ENCODE assay signal across 18 mouse cellular contexts in genomic region chr16:43190390-43190789, GRCm38 (mm10).
DNase-seq lines count a peak whose midpoint lies in the region; ATAC-seq and TF ChIP-seq lines count a peak whose summit lies in the region.
"Had no signal": no experiment of that assay in that cellular context is flagged by ENCODE, and none has a peak within 500 bp of the region (broad histone marks: within the 10 kb centered on the region; RNA-seq: fewer than 3 reads in every experiment).

No protein-coding gene starts in this region.

- in situ Hi-C loops in CH12.LX (cut with MboI; ENCODE audit: low pct_ligation_motif_present, low pct_unique_long_range_greater_than_20kb, low sequenced_read_pairs) = no loop called here

- no peaks in the 10 kb centered on the region for H3K4me1 ChIP-seq in liver, postnatal 0 days (ENCODE audit: insufficient read depth)
- H3K4me1 ChIP-seq in liver, embryonic 11.5 days (replicated peaks; ENCODE audit: control insufficient read depth, insufficient read depth, low read length) = no peaks in the 10 kb centered on the region
- peaks cover 5 to 39% of the 10 kb centered on the region in 2 experiments; a peak in 3 of 4 replicates for H3K4me1 ChIP-seq in CH12.LX (ENCODE audit: control insufficient read depth in 1 of 2, insufficient read depth in 2 of 2)
- 0 out of 2 replicates have a peak, but pooled peaks cover 8% of the 10 kb centered on the region for H3K4me1 ChIP-seq in forebrain, embryonic 14.5 days (ENCODE audit: control insufficient read depth, insufficient read depth, low read length)
- H3K4me1 ChIP-seq in hindbrain, embryonic 13.5 days (replicated peaks) = peaks cover 5% of the 10 kb centered on the region; the same call in 1 of the 2 replicates
- H3K4me1 ChIP-seq: heart, embryonic 10.5 days; limb, embryonic 13.5 days; midbrain, embryonic 15.5 days had no signal

- no peak for TF ChIP-seq CTCF in liver, postnatal 0 days (IDR thresholded peaks at IDR 0.05; ENCODE audit: low read depth)
- TF ChIP-seq CTCF in CH12.LX (conservative IDR thresholded peaks at IDR 0.05 in 1 of 2, IDR thresholded peaks at IDR 0.05 in 1 of 2; ENCODE audit: low read depth in 2 of 2, low read length in 2 of 2) = no peak

- H3K9me3 ChIP-seq in liver, postnatal 0 days (ENCODE audit: low read length) = no peaks in the 10 kb centered on the region
- H3K9me3 ChIP-seq in liver, embryonic 11.5 days (ENCODE audit: control insufficient read depth, low read length) = no peaks in the 10 kb centered on the region
- no peaks in the 10 kb centered on the region for H3K9me3 ChIP-seq in CH12.LX (replicated peaks; ENCODE audit: low read length)
- H3K9me3 ChIP-seq in forebrain, embryonic 14.5 days (replicated peaks; ENCODE audit: control insufficient read depth, low read length) = no peaks in the 10 kb centered on the region
- no peaks in the 10 kb centered on the region for H3K9me3 ChIP-seq in hindbrain, embryonic 13.5 days
- H3K9me3 ChIP-seq: forebrain, embryonic 13.5 days; heart, embryonic 10.5 days; hindbrain, embryonic 10.5 days; limb, embryonic 13.5 days; midbrain, embryonic 15.5 days had no signal

- H3K4me2 ChIP-seq in liver, postnatal 0 days (ENCODE audit: low read depth, low read length) = no peak overlapping the region
- H3K4me2 ChIP-seq in liver, embryonic 11.5 days = no peak overlapping the region
- peak overlapping the region; percentile 48; the same call in 1 of the 2 replicates for H3K4me2 ChIP-seq in CH12.LX (ENCODE audit: insufficient read depth, low read depth, poor library complexity, severe bottlenecking)
- H3K4me2 ChIP-seq in forebrain, embryonic 14.5 days (ENCODE audit: low read length) = no peak overlapping the region
- H3K4me2 ChIP-seq in hindbrain, embryonic 13.5 days = no peak overlapping the region
- H3K4me2 ChIP-seq: forebrain, embryonic 13.5 days; limb, embryonic 13.5 days; midbrain, embryonic 15.5 days had no signal

- peak; percentile 44; the same call in 1 of the 2 replicates for TF ChIP-seq POLR2A in CH12.LX (IDR thresholded peaks at IDR 0.05; ENCODE audit: low read depth, low read length)

- H3K27me3 ChIP-seq in liver, postnatal 0 days (ENCODE audit: insufficient read depth, low read length) = no peaks in the 10 kb centered on the region
- H3K27me3 ChIP-seq in liver, embryonic 11.5 days (replicated peaks; ENCODE audit: control insufficient read depth, insufficient read depth, low read length) = no peaks in the 10 kb centered on the region
- no peaks in the 10 kb centered on the region for H3K27me3 ChIP-seq in CH12.LX (replicated peaks)
- H3K27me3 ChIP-seq in forebrain, embryonic 14.5 days (replicated peaks; ENCODE audit: control insufficient read depth, insufficient read depth, low read length) = no peaks in the 10 kb centered on the region
- no peaks in the 10 kb centered on the region for H3K27me3 ChIP-seq in hindbrain, embryonic 13.5 days
- H3K27me3 ChIP-seq: forebrain, embryonic 13.5 days; limb, embryonic 13.5 days; midbrain, embryonic 15.5 days had no signal

- H3K36me3 ChIP-seq in liver, postnatal 0 days (replicated peaks; ENCODE audit: insufficient read depth, low read length) = no peaks in the 10 kb centered on the region
- H3K36me3 ChIP-seq in liver, embryonic 11.5 days (ENCODE audit: control insufficient read depth, insufficient read depth, low read length) = no peaks in the 10 kb centered on the region
- no peaks in the 10 kb centered on the region for H3K36me3 ChIP-seq in CH12.LX (replicated peaks in 1 of 2; ENCODE audit: control insufficient read depth in 1 of 2, insufficient read depth in 1 of 2, low read length in 1 of 2)
- no peaks in the 10 kb centered on the region for H3K36me3 ChIP-seq in forebrain, embryonic 14.5 days (ENCODE audit: control insufficient read depth, insufficient read depth, low read length)
- H3K36me3 ChIP-seq in hindbrain, embryonic 13.5 days = no peaks in the 10 kb centered on the region
- H3K36me3 ChIP-seq: heart, embryonic 10.5 days; hindbrain, embryonic 10.5 days; limb, embryonic 13.5 days; midbrain, embryonic 15.5 days had no signal

- 72% methylated on average over 1 of the region's 1 CpGs for WGBS in liver, postnatal 0 days (ENCODE audit: insufficient replicate concordance)
- 84% methylated on average over 1 of the region's 1 CpGs for WGBS in liver, embryonic 11.5 days
- WGBS in forebrain, embryonic 14.5 days = 97% methylated on average over 1 of the region's 1 CpGs
- 100% methylated on average over 1 of the region's 1 CpGs for WGBS in hindbrain, embryonic 13.5 days

- peak; percentile 21 for TF ChIP-seq RAD21 in CH12.LX (IDR thresholded peaks at IDR 0.05; ENCODE audit: low read depth, low read length)

- no peaks in the 10 kb centered on the region for H3K79me2 ChIP-seq in CH12.LX (replicated peaks; ENCODE audit: control insufficient read depth, extremely low read depth, insufficient read depth, poor library complexity, severe bottlenecking)

- DNase-seq in liver, postnatal 0 days = peak; percentile 14
- DNase-seq in liver, embryonic 11.5 days (ENCODE audit: low spot score) = no peak
- DNase-seq in CH12.LX (ENCODE audit: extremely low read depth) = peak; percentile 98
- DNase-seq in induced T-regulatory cell, adult 2 months (ENCODE audit: low read depth) = peak; percentile 8
- no peak for DNase-seq in right cerebral cortex, adult 2 months (ENCODE audit: low spot score in 2 of 2)
- no peak for DNase-seq in forebrain, embryonic 14.5 days (ENCODE audit: low spot score)
- DNase-seq: adrenal gland, postnatal 14 days; kidney, adult 18-20 months; kidney, postnatal 25 days; lung, postnatal 10 days had no signal

- dilution Hi-C loops in CH12.LX (cut with MboI; ENCODE audit: extremely low pct_ligation_motif_present, extremely low pct_unique_long_range_greater_than_20kb, low sequenced_read_pairs) = no loop called here

- H3K27ac ChIP-seq in liver, postnatal 0 days (ENCODE audit: low read depth) = no peak overlapping the region
- no peak overlapping the region for H3K27ac ChIP-seq in liver, embryonic 11.5 days (ENCODE audit: low read depth, low read length)
- H3K27ac ChIP-seq in CH12.LX (ENCODE audit: insufficient read depth, low read depth) = no peak overlapping the region
- H3K27ac ChIP-seq in forebrain, embryonic 14.5 days (ENCODE audit: low read depth, low read length) = no peak overlapping the region
- H3K27ac ChIP-seq in hindbrain, embryonic 13.5 days = no peak overlapping the region
- H3K27ac ChIP-seq: forebrain, embryonic 13.5 days; heart, embryonic 10.5 days; hindbrain, embryonic 10.5 days; limb, embryonic 13.5 days; midbrain, embryonic 15.5 days; stomach, postnatal 0 days had no signal

- no peak overlapping the region for H3K4me3 ChIP-seq in liver, postnatal 0 days (ENCODE audit: low read depth, low read length)
- H3K4me3 ChIP-seq in liver, embryonic 11.5 days (ENCODE audit: low read depth, low read length) = no peak overlapping the region
- H3K4me3 ChIP-seq in CH12.LX (replicated peaks in 1 of 3; ENCODE audit: low read depth in 2 of 3, low read length in 2 of 3, poor library complexity in 1 of 3) = no peak overlapping the region
- H3K4me3 ChIP-seq in forebrain, embryonic 14.5 days (ENCODE audit: low read depth, low read length) = no peak overlapping the region
- H3K4me3 ChIP-seq in hindbrain, embryonic 13.5 days = no peak overlapping the region
- H3K4me3 ChIP-seq: forebrain, embryonic 13.5 days; heart, embryonic 10.5 days; hindbrain, embryonic 10.5 days; limb, embryonic 13.5 days; midbrain, embryonic 15.5 days; myocyte had no signal

- peak; percentile 66 for ATAC-seq in liver, postnatal 0 days
- ATAC-seq in liver, embryonic 11.5 days (replicated peaks; ENCODE audit: low FRiP score) = no peak
- ATAC-seq in forebrain, embryonic 14.5 days = no peak
- no peak for ATAC-seq in hindbrain, embryonic 13.5 days (ENCODE audit: low FRiP score)
- ATAC-seq: forebrain, embryonic 13.5 days; midbrain, embryonic 15.5 days had no signal

- no peak for TF ChIP-seq EP300 in liver, postnatal 0 days (IDR thresholded peaks at IDR 0.05; ENCODE audit: low read depth)
- peak; percentile 97 for TF ChIP-seq EP300 in CH12.LX (IDR thresholded peaks at IDR 0.05; ENCODE audit: low read length)

- no peak overlapping the region for H3K9ac ChIP-seq in liver, postnatal 0 days (replicated peaks)
- H3K9ac ChIP-seq in liver, embryonic 11.5 days (ENCODE audit: low read depth, low read length) = no peak overlapping the region
- no peak overlapping the region for H3K9ac ChIP-seq in CH12.LX (ENCODE audit: insufficient read depth, low read depth)
- H3K9ac ChIP-seq in forebrain, embryonic 14.5 days (ENCODE audit: low read length) = no peak overlapping the region
- no peak overlapping the region for H3K9ac ChIP-seq in hindbrain, embryonic 13.5 days
- H3K9ac ChIP-seq: forebrain, embryonic 13.5 days; limb, embryonic 13.5 days; midbrain, embryonic 15.5 days had no signal

TF ChIP-seq in CH12.LX, 34 proteins besides CTCF, POLR2A, EP300 and RAD21 (continues in another document):
- TF ChIP-seq MEF2A (IDR thresholded peaks at IDR 0.05; ENCODE audit: borderline replicate concordance, low read depth, low read length) (peak; percentile 96), MXI1 (IDR thresholded peaks at IDR 0.05; ENCODE audit: low read depth, low read length) (no peak), ZMIZ1 (IDR thresholded peaks at IDR 0.05; ENCODE audit: low read depth, low read length) (0 out of 2 replicates have a peak, but pooled peaks have one; percentile 9), SMC3 (IDR thresholded peaks at IDR 0.05; ENCODE audit: low read depth, low read length) (peak; percentile 30; the same call in 1 of the 2 replicates), CHD1 (IDR thresholded peaks at IDR 0.05; ENCODE audit: low read depth, low read length) (no peak), HCFC1 (IDR thresholded peaks at IDR 0.05; ENCODE audit: low read depth, low read length) (no peak), IRF4 (IDR thresholded peaks at IDR 0.05; ENCODE audit: low read depth, low read length) (peak; percentile 98), ZNF384 (IDR thresholded peaks at IDR 0.05; ENCODE audit: low read depth, low read length) (no peak; the same call in 1 of the 2 replicates), RCOR1 (conservative IDR thresholded peaks at IDR 0.05; ENCODE audit: low read depth, low read length) (peak; percentile 92), USF1 (IDR thresholded peaks at IDR 0.05; ENCODE audit: low read depth, low read length) (peak; percentile 31), JUN (IDR thresholded peaks at IDR 0.05; ENCODE audit: insufficient read depth, low read depth, low read length) (peak; percentile 91), UBTF (IDR thresholded peaks at IDR 0.05; ENCODE audit: low read depth, low read length) (peak; percentile 84), TCF12 (IDR thresholded peaks at IDR 0.05; ENCODE audit: low read depth, low read length) (peak; percentile 89), TBP (conservative IDR thresholded peaks at IDR 0.05; ENCODE audit: low read depth, low read length) (peak; percentile 97), NRF1 (IDR thresholded peaks at IDR 0.05; ENCODE audit: low read depth, low read length) (no peak), ELF1 (IDR thresholded peaks at IDR 0.05; ENCODE audit: low read depth, low read length) (peak; percentile 85), USF2 (conservative IDR thresholded peaks at IDR 0.05; ENCODE audit: low read depth, low read length) (peak; percentile 54), MAFK (IDR thresholded peaks at IDR 0.05; ENCODE audit: insufficient replicate concordance, low read length) (peak; percentile 93)

Comparison
In these comparisons a context has a peak if more than half of its experiments do, and no peak if none do; other contexts are left out.
1. DNase-seq: peak in liver, postnatal 0 days (single experiment), CH12.LX (single experiment) and induced T-regulatory cell, adult 2 months (single experiment); none in liver, embryonic 11.5 days (single experiment), right cerebral cortex, adult 2 months (0 of 2) and forebrain, embryonic 14.5 days (single experiment).